Mouse (Mus musculus): ENCODE data around the gene Olfr495. TPM values are rescaled to one million over a fixed set of nuclear protein-coding genes. Genes with fewer than 3 reads are reported as not detected.

The Olfr495 gene
- polyA plus RNA-seq (2011; ENCODE audit: insufficient read depth, insufficient read length, low replicate concordance, missing spikeins) = not detected in 2 replicates

DNA sequence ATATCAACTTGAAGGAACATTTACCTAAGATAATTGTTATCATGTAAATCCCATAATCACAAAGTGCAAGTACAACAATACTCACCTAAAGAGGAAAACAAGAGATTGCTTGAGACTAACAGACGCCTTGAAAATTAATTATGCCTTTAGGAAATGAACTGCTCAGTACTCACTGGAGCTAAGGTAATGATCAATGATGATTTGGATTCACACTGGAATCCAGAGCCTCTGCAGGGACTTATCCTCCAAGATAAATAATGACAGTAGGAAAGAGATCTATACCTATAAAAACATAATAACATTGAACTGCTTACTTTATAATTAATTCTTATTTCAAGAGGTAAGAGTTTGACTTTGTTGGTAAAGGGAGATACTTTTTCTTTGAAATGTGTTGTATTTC is at the start of gene Olfr495:
Gene Olfr495 (plus strand): TSS at position 301 of the 400 bp plus-strand sequence.
- no peak within 1 kb of the TSS for H3K4me3 ChIP-seq (replicated peaks; ENCODE audit: control insufficient read depth, low read depth, low read length)
- no peak for TF ChIP-seq CTCF (IDR thresholded peaks at IDR 0.05; ENCODE audit: control insufficient read depth, insufficient read depth, low read length)
- TF ChIP-seq POLR2A (IDR thresholded peaks at IDR 0.05; ENCODE audit: borderline replicate concordance, control insufficient read depth, low read depth, low read length) = no peak
- no peaks in the 10 kb centered on the region for H3K4me1 ChIP-seq (ENCODE audit: control insufficient read depth, insufficient read depth, low read length)
- no peak within 1 kb of the TSS for H3K27ac ChIP-seq (ENCODE audit: control insufficient read depth, insufficient read depth, low read depth, low read length, poor library complexity)
- WGBS = 47% methylated on average over 1 of the region's 1 CpGs

DNA sequence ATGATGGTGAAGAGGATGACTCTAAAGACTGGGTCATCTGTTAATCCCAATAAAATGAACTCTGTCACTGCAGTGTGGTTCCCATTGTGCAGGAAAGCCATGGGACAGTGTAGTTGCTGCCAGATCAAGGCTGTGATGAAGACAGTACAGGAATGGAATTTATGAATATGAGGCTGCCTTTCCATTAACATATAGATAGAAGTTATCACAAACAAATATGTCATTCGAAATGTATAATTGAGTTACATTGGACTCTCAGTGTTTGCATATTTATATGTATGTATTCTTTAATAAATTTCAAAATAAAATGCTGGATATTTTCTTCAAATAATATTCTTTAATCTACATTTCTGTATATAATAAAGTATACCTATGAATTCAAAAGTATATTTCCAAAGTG is 46.1 kb upstream of the Olfr495 start, which contains the start of gene Olfr493:
Gene Olfr493 (minus strand): TSS at position 101 of the 400 bp plus-strand sequence.
- Histone ChIP-seq H3K4me3 (replicated peaks; ENCODE audit: control insufficient read depth, low read depth, low read length) (no peak within 1 kb of the TSS), H3K4me1 (ENCODE audit: control insufficient read depth, insufficient read depth, low read length) (no peaks in the 10 kb centered on the region), H3K27ac (ENCODE audit: control insufficient read depth, insufficient read depth, low read depth, low read length, poor library complexity) (no peak within 1 kb of the TSS)
- TF ChIP-seq POLR2A (IDR thresholded peaks at IDR 0.05; ENCODE audit: borderline replicate concordance, control insufficient read depth, low read depth, low read length) = no peak
- TF ChIP-seq CTCF (IDR thresholded peaks at IDR 0.05; ENCODE audit: control insufficient read depth, insufficient read depth, low read length) = no peak
- 53% methylated on average over 1 of the region's 1 CpGs for WGBS

DNA sequence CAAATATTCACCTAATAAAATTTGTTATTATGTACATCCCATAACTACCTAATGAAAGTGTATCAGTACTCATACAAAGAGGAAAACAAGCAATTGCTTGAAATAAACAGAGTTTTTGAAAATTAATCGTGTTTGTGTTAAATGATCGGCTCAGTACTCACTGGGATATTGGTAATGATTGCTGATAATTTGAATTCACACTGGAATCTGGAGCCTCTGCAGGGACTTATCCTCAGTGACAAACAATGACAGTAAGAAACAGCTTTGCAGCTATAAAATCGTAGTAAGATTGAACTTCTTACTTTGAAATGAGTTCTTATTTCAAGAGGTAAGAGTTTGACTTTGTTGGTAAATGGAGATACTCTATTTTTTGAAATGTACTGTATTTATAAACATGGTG is 27.9 kb upstream of the Olfr495 start, which contains the start of gene Olfr494:
Gene Olfr494 (plus strand): TSS at position 301 of the 400 bp plus-strand sequence.
- 65% methylated on average over 3 of the region's 3 CpGs for WGBS
- TF ChIP-seq CTCF (IDR thresholded peaks at IDR 0.05; ENCODE audit: control insufficient read depth, insufficient read depth, low read length) = no peak
- no peak for TF ChIP-seq POLR2A (IDR thresholded peaks at IDR 0.05; ENCODE audit: borderline replicate concordance, control insufficient read depth, low read depth, low read length)
- Histone ChIP-seq H3K4me1 (ENCODE audit: control insufficient read depth, insufficient read depth, low read length) (no peaks in the 10 kb centered on the region), H3K4me3 (replicated peaks; ENCODE audit: control insufficient read depth, low read depth, low read length) (no peak within 1 kb of the TSS), H3K27ac (ENCODE audit: control insufficient read depth, insufficient read depth, low read depth, low read length, poor library complexity) (no peak within 1 kb of the TSS)

DNA sequence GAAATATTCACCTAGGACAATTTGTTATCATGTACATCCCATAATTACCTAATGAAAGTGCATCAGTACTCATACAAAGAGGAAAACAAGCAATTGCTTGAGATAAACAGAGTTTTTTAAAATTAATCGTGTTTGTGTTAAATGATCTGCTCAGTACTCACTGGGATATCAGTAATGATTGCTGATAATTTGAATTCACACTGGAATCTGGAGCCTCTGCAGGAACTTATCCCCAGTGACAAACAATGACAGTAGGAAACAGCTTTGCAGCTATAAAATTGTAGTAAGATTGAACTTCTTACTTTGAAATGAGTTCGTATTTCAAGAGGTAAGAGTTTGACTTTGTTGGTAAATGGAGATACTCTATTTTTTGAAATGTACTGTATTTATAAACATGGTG is 27.2 kb downstream of the Olfr495 start, which contains the start of gene Olfr497:
Gene Olfr497 (plus strand): TSS at position 301 of the 400 bp plus-strand sequence.
- 65% methylated on average over 2 of the region's 2 CpGs for WGBS
- TF ChIP-seq CTCF (IDR thresholded peaks at IDR 0.05; ENCODE audit: control insufficient read depth, insufficient read depth, low read length) (no peak), POLR2A (IDR thresholded peaks at IDR 0.05; ENCODE audit: borderline replicate concordance, control insufficient read depth, low read depth, low read length) (no peak)
- no peak within 1 kb of the TSS for H3K4me3 ChIP-seq (replicated peaks; ENCODE audit: control insufficient read depth, low read depth, low read length)

More for the DNA sequence above, 27.2 kb downstream of the Olfr495 start, which contains the start of gene Olfr497:
- Histone ChIP-seq H3K4me1 (ENCODE audit: control insufficient read depth, insufficient read depth, low read length) (no peaks in the 10 kb centered on the region), H3K27ac (ENCODE audit: control insufficient read depth, insufficient read depth, low read depth, low read length, poor library complexity) (no peak within 1 kb of the TSS)

Other genes starting within 250 kb of the Olfr495 start
- not detected in 2 replicates for gene Olfr485, start 233.3 kb upstream of the Olfr495 start, polyA plus RNA-seq (2011; ENCODE audit: insufficient read depth, insufficient read length, low replicate concordance, missing spikeins)
- gene Olfr486, start 220.4 kb upstream of the Olfr495 start, polyA plus RNA-seq (2011; ENCODE audit: insufficient read depth, insufficient read length, low replicate concordance, missing spikeins) = not detected in 2 replicates
- not detected in 2 replicates for gene Olfr487, start 178.5 kb upstream of the Olfr495 start, polyA plus RNA-seq (2011; ENCODE audit: insufficient read depth, insufficient read length, low replicate concordance, missing spikeins)
- gene Olfr488, start 134.8 kb upstream of the Olfr495 start, polyA plus RNA-seq (2011; ENCODE audit: insufficient read depth, insufficient read length, low replicate concordance, missing spikeins) = not detected in 2 replicates
- gene Olfr490, start 104.2 kb upstream of the Olfr495 start, polyA plus RNA-seq (2011; ENCODE audit: insufficient read depth, insufficient read length, low replicate concordance, missing spikeins) = not detected in 2 replicates
- gene Olfr491, start 79.7 kb upstream of the Olfr495 start, polyA plus RNA-seq (2011; ENCODE audit: insufficient read depth, insufficient read length, low replicate concordance, missing spikeins) = not detected in 2 replicates
- not detected in 2 replicates for gene Olfr492, start 69.5 kb upstream of the Olfr495 start, polyA plus RNA-seq (2011; ENCODE audit: insufficient read depth, insufficient read length, low replicate concordance, missing spikeins)
- gene Olfr493, start 46.2 kb upstream of the Olfr495 start, polyA plus RNA-seq (2011; ENCODE audit: insufficient read depth, insufficient read length, low replicate concordance, missing spikeins) = not detected in 2 replicates
- gene Olfr494, start 27.8 kb upstream of the Olfr495 start, polyA plus RNA-seq (2011; ENCODE audit: insufficient read depth, insufficient read length, low replicate concordance, missing spikeins) = not detected in 2 replicates
- not detected in 2 replicates for gene Olfr497, start 27.3 kb downstream of the Olfr495 start, polyA plus RNA-seq (2011; ENCODE audit: insufficient read depth, insufficient read length, low replicate concordance, missing spikeins)
- not detected in 2 replicates for gene Olfr498, start 72.2 kb downstream of the Olfr495 start, polyA plus RNA-seq (2011; ENCODE audit: insufficient read depth, insufficient read length, low replicate concordance, missing spikeins)
- gene Olfr502, start 131.9 kb downstream of the Olfr495 start, polyA plus RNA-seq (2011; ENCODE audit: insufficient read depth, insufficient read length, low replicate concordance, missing spikeins) = not detected in 2 replicates
- not detected in 2 replicates for gene Olfr503, start 151.4 kb downstream of the Olfr495 start, polyA plus RNA-seq (2011; ENCODE audit: insufficient read depth, insufficient read length, low replicate concordance, missing spikeins)
- gene Olfr504, start 172.6 kb downstream of the Olfr495 start, polyA plus RNA-seq (2011; ENCODE audit: insufficient read depth, insufficient read length, low replicate concordance, missing spikeins) = not detected in 2 replicates
- not detected in 2 replicates for gene Olfr506, start 217.6 kb downstream of the Olfr495 start, polyA plus RNA-seq (2011; ENCODE audit: insufficient read depth, insufficient read length, low replicate concordance, missing spikeins)
- not detected in 2 replicates for gene Olfr507, start 228.6 kb downstream of the Olfr495 start, polyA plus RNA-seq (2011; ENCODE audit: insufficient read depth, insufficient read length, low replicate concordance, missing spikeins)
- gene Olfr508, start 236.8 kb downstream of the Olfr495 start, polyA plus RNA-seq (2011; ENCODE audit: insufficient read depth, insufficient read length, low replicate concordance, missing spikeins) = not detected in 2 replicates